Mouse (Mus musculus) spleen, adult 2 months (tissue): ENCODE data around the gene Atp1a2. TPM values are rescaled to one million over a fixed set of nuclear protein-coding genes. Genes with fewer than 3 reads are reported as not detected.

Experiments
- DNase-seq, 2 experiments: peaks; one replicate each; pipeline versions ENCODE4 v3.0.0 to v3.0.0-alpha.2; 2012 to 2021; ENCODE audit warnings: low spot score in 2 of 2, low read depth in 1 of 2
- H3K27ac ChIP-seq: fragments of 200-500 bp; 2 replicates; pipeline ENCODE4 v1.5.1; 2012; ENCODE audit warnings: low read length, inconsistent platforms; ENCODE audit not compliant: insufficient read depth
- H3K27me3 ChIP-seq: fragments of 200-500 bp; 2 replicates; pipeline ENCODE4 v1.6.1; 2012; ENCODE audit warnings: mild to moderate bottlenecking, moderate library complexity, low read length, inconsistent platforms; ENCODE audit not compliant: control insufficient read depth, insufficient read depth
- H3K36me3 ChIP-seq: fragments of 200-500 bp; 2 replicates; pipeline ENCODE4 v1.6.1; 2012; ENCODE audit warnings: mild to moderate bottlenecking, low read length, inconsistent platforms; ENCODE audit not compliant: control insufficient read depth, insufficient read depth
- H3K4me1 ChIP-seq: fragments of 200-500 bp; 2 replicates; pipeline ENCODE4 v1.6.1; 2011; ENCODE audit warnings: inconsistent platforms; ENCODE audit not compliant: control insufficient read depth, insufficient read depth, insufficient read length
- H3K4me3 ChIP-seq: fragments of 200-500 bp; 2 replicates; pipeline ENCODE4 v1.5.1; 2011; ENCODE audit warnings: mild to moderate bottlenecking, inconsistent platforms; ENCODE audit not compliant: insufficient read depth, insufficient read length; ENCODE audit errors: extremely low read depth
- CTCF ChIP-seq: fragments of 200-500 bp; IDR thresholded peaks from 2 replicates; pipeline ENCODE4 v1.5.1; 2011; ENCODE audit warnings: mild to moderate bottlenecking, inconsistent platforms; ENCODE audit not compliant: insufficient read depth, insufficient read length, insufficient replicate concordance; ENCODE audit errors: extremely low read depth
- POLR2A ChIP-seq: fragments of 200-500 bp; IDR thresholded peaks from 2 replicates; pipeline ENCODE4 v1.6.1; 2011; ENCODE audit warnings: low read depth, low read length, inconsistent platforms
- WGBS: fragments of 180-500 bp; shearing (Covaris S2); methylation state at CpG from one replicate; pipeline ENCODE4 v1.1.7; 2018; 5-methylcytosine and 5-hydroxymethylcytosine counted together
- polyA plus RNA-seq: library from polyadenylated mRNA; depleted of rRNA; stranded (reverse); fragments of >200 nt; gene quantifications from 2 replicates; pipeline ENCODE4 v1.2.3, GENCODE M21; 2012; rRNA removed

Atp1a2 gene
- polyA plus RNA-seq, 1 experiment: 3.9 TPM

- Histone ChIP-seq H3K4me1 (no peaks in the 10 kb centered on the region), H3K27me3 (no peaks in the 10 kb centered on the region), H3K4me3 (no peak overlapping the region), H3K36me3 (no peaks in the 10 kb centered on the region), H3K27ac (no peak overlapping the region)
- no peak for DNase-seq
- no peak for TF ChIP-seq POLR2A
- 60% methylated on average over 2 of the region's 2 CpGs for WGBS
These were observed 55.5 kb downstream of the Atp1a2 start for GRCm38 (mm10) chr1:172242401-172242800.

GRCm38 (mm10) chr1:172240945-172241708, 56.7 kb downstream of the Atp1a2 start:
- no peaks in the 10 kb centered on the region for H3K36me3 ChIP-seq
- H3K4me1 ChIP-seq: no peaks in the 10 kb centered on the region
- no peak overlapping the region for H3K4me3 ChIP-seq
- 26% methylated on average over 6 of the region's 6 CpGs for WGBS
- no peak for DNase-seq
- no peak for TF ChIP-seq POLR2A
- no peak for TF ChIP-seq CTCF
- H3K27me3 ChIP-seq: no peaks in the 10 kb centered on the region
- no peak overlapping the region for H3K27ac ChIP-seq

- Histone ChIP-seq H3K4me1 (no peaks in the 10 kb centered on the region), H3K27me3 (no peaks in the 10 kb centered on the region), H3K36me3 (no peaks in the 10 kb centered on the region), H3K27ac (no peak overlapping the region), H3K4me3 (no peak overlapping the region)
- no peak for TF ChIP-seq POLR2A
- TF ChIP-seq CTCF: no peak
- WGBS: 88% methylated on average over 1 of the region's 1 CpGs
- no peak for DNase-seq
These were observed 68.6 kb downstream of the Atp1a2 start for GRCm38 (mm10) chr1:172229215-172229614.

GRCm38 (mm10) chr1:172228209-172228608, 69.7 kb downstream of the Atp1a2 start:
- Histone ChIP-seq H3K4me3 (no peak overlapping the region), H3K27ac (no peak overlapping the region), H3K36me3 (no peaks in the 10 kb centered on the region), H3K4me1 (no peaks in the 10 kb centered on the region), H3K27me3 (no peaks in the 10 kb centered on the region)
- 91% methylated on average over 2 of the region's 2 CpGs for WGBS
- DNase-seq: no peak
- TF ChIP-seq CTCF (no peak), POLR2A (no peak)

Other genes starting within 250 kb of the Atp1a2 start
- not detected in 2 replicates for gene Nhlh1, start 240.5 kb downstream of the Atp1a2 start, polyA plus RNA-seq
- 26.9 and 31.7 TPM in 2 replicates for gene Copa, start 215.5 kb downstream of the Atp1a2 start, polyA plus RNA-seq
- 64.0 and 64.4 TPM in 2 replicates for gene Ncstn, start 215.3 kb downstream of the Atp1a2 start, polyA plus RNA-seq
- 26.4 and 28.0 TPM in 2 replicates for gene Pex19, start 171.3 kb downstream of the Atp1a2 start, polyA plus RNA-seq
- 38.5 and 46.1 TPM in 2 replicates for gene Dcaf8, start 150.0 kb downstream of the Atp1a2 start, polyA plus RNA-seq
- 32.4 and 33.5 TPM in 2 replicates for gene Pea15a, start 91.3 kb downstream of the Atp1a2 start, polyA plus RNA-seq
- gene Casq1, start 78.2 kb downstream of the Atp1a2 start, polyA plus RNA-seq: 0.35 and 0.40 TPM in 2 replicates
- gene Atp1a4, start 39.6 kb downstream of the Atp1a2 start, polyA plus RNA-seq: 0.04 TPM in 1 of 2 replicates, not detected in the other
- 117 and 119 TPM in 2 replicates for gene Igsf8, start 36.4 kb downstream of the Atp1a2 start, polyA plus RNA-seq
- 2.1 and 3.9 TPM in 2 replicates for gene Kcnj9, start 31.3 kb upstream of the Atp1a2 start, polyA plus RNA-seq
- gene Kcnj10, start 43.1 kb upstream of the Atp1a2 start, polyA plus RNA-seq: 6.7 and 7.3 TPM in 2 replicates
- gene Pigm, start 78.5 kb upstream of the Atp1a2 start, polyA plus RNA-seq: 8.8 and 11.5 TPM in 2 replicates
- gene Slamf9, start 177.3 kb upstream of the Atp1a2 start, polyA plus RNA-seq: 4.3 and 5.5 TPM in 2 replicates
- 8.6 and 9.0 TPM in 2 replicates for gene Igsf9, start 183.7 kb upstream of the Atp1a2 start, polyA plus RNA-seq
- gene Tagln2, start 202.0 kb upstream of the Atp1a2 start, polyA plus RNA-seq: 186 and 208 TPM in 2 replicates
- 0.19 and 0.20 TPM in 2 replicates for gene Cfap45, start 222.7 kb upstream of the Atp1a2 start, polyA plus RNA-seq